Mouse (Mus musculus) heart, embryonic 14.5 days (tissue): Measurements from ENCODE around the gene Ccdc149. TPM values are rescaled to one million over a fixed set of nuclear protein-coding genes. Genes with fewer than 3 reads are reported as not detected.

ENCODE experiments used
- ATAC-seq: fragments of 200-750 bp; cut with Nextera tagmentation; 2 replicates; pipeline ENCODE4 v1.8.0; 2017; ENCODE audit warnings: low read depth, moderate TSS enrichment; ENCODE audit not compliant: insufficient number of reproducible peaks, insufficient read depth, low FRiP score
- H3K27ac ChIP-seq, 2 experiments: fragments of 200-500 bp in 1 of 2; fragments of 300-500 bp in 1 of 2; sonication (generic) in 1 of 2; replicated peaks in 1 of 2; 2 replicates each; pipeline ENCODE4 v1.5.1; 2012 to 2014; ENCODE audit warnings: low read depth in 2 of 2, low read length in 2 of 2, control low read depth in 1 of 2, mild to moderate bottlenecking in 1 of 2, mixed read lengths in 1 of 2; ENCODE audit not compliant: control insufficient read depth in 1 of 2, insufficient read depth in 1 of 2
- H3K27me3 ChIP-seq: fragments of 300-500 bp; sonication (generic); 2 replicates; pipeline ENCODE4 v1.6.1; 2014; ENCODE audit warnings: mild to moderate bottlenecking, low read length, control low read depth; ENCODE audit not compliant: control insufficient read depth, insufficient read depth
- H3K36me3 ChIP-seq: fragments of 300-500 bp; sonication (generic); 2 replicates; pipeline ENCODE4 v1.6.1; 2014; ENCODE audit warnings: mild to moderate bottlenecking, control low read depth, low read length, mixed read lengths; ENCODE audit not compliant: control insufficient read depth, insufficient read depth
- H3K4me1 ChIP-seq, 2 experiments: fragments of 200-500 bp in 1 of 2; fragments of 300-500 bp in 1 of 2; sonication (generic) in 1 of 2; 2 replicates each; pipeline ENCODE4 v1.6.1; 2012 to 2014; ENCODE audit warnings: low read length in 2 of 2, control low read depth in 1 of 2, mixed read lengths in 1 of 2; ENCODE audit not compliant: control insufficient read depth in 2 of 2, insufficient read depth in 2 of 2
- H3K4me2 ChIP-seq: fragments of 300-500 bp; sonication (generic); 2 replicates; pipeline ENCODE4 v1.6.1; 2014; ENCODE audit warnings: mild to moderate bottlenecking, low read length
- H3K4me3 ChIP-seq, 2 experiments: fragments of 200-500 bp in 1 of 2; fragments of 300-500 bp in 1 of 2; sonication (generic) in 1 of 2; 2 replicates each; pipeline ENCODE4 v1.5.1; 2012 to 2014; ENCODE audit warnings: low read length in 2 of 2, mild to moderate bottlenecking in 2 of 2, control low read depth in 1 of 2, low read depth in 1 of 2, moderate library complexity in 1 of 2; ENCODE audit not compliant: control insufficient read depth in 1 of 2, insufficient read depth in 1 of 2
- H3K9ac ChIP-seq: fragments of 300-500 bp; sonication (generic); 2 replicates; pipeline ENCODE4 v1.6.1; 2014; ENCODE audit warnings: mild to moderate bottlenecking, low read length
- H3K9me3 ChIP-seq: fragments of 300-500 bp; sonication (generic); 2 replicates; pipeline ENCODE4 v1.6.1; 2016; ENCODE audit warnings: low read length, control low read depth; ENCODE audit not compliant: control insufficient read depth
- WGBS: fragments of 180-500 bp; shearing (Covaris S2); extraction: QIAGEN DNeasy Blood & Tissue Kit; methylation state at CpG from one replicate; pipeline ENCODE4 v1.1.7; 2014; 5-methylcytosine and 5-hydroxymethylcytosine counted together
- polyA plus RNA-seq: library from polyadenylated mRNA; unstranded; fragments of >200 nt; fragmentation: Nextera tagmentation; extraction: Ambion mirVana; gene quantifications from 2 replicates; pipeline ENCODE4 v1.2.1, GENCODE M21; 2014

The Ccdc149 gene
- polyA plus RNA-seq, 1 experiment from 2014 or later, result 2.4 TPM

GRCm38 (mm10) chr5:52350451-52350850 lies 120.9 kb downstream of the Ccdc149 start:
- Histone ChIP-seq H3K4me1 (no peaks in the 10 kb centered on the region), H3K4me3 (no peak overlapping the region), H3K27me3 (no peaks in the 10 kb centered on the region), H3K36me3 (no peaks in the 10 kb centered on the region), H3K27ac (no peak overlapping the region), H3K9me3 (no peaks in the 10 kb centered on the region), H3K9ac (no peak overlapping the region), H3K4me2 (no peak overlapping the region)
- ATAC-seq, result no peak
- WGBS, result 63% methylated on average over 2 of the region's 2 CpGs

GRCm38 (mm10) chr5:52346890-52347289 lies 124.4 kb downstream of the Ccdc149 start:
- H3K9ac ChIP-seq, result no peak overlapping the region
- no peak for ATAC-seq
- no peaks in the 10 kb centered on the region for H3K36me3 ChIP-seq
- H3K4me3 ChIP-seq, result no peak overlapping the region
- H3K9me3 ChIP-seq, result no peaks in the 10 kb centered on the region
- H3K27ac ChIP-seq, result no peak overlapping the region
- WGBS, result 76% methylated on average over 2 of the region's 2 CpGs
- H3K4me1 ChIP-seq, result no peaks in the 10 kb centered on the region
- H3K4me2 ChIP-seq, result no peak overlapping the region
- no peaks in the 10 kb centered on the region for H3K27me3 ChIP-seq

- H3K9me3 ChIP-seq, result no peaks in the 10 kb centered on the region
- ATAC-seq, result no peak
- no peak overlapping the region for H3K27ac ChIP-seq
- H3K27me3 ChIP-seq, result no peaks in the 10 kb centered on the region
- WGBS, result 57% methylated on average over 2 of the region's 2 CpGs
- no peak overlapping the region for H3K9ac ChIP-seq
- peaks cover 0 to 8% of the 10 kb centered on the region in 2 experiments; a peak in 1 of 4 replicates for H3K4me1 ChIP-seq
- no peaks in the 10 kb centered on the region for H3K36me3 ChIP-seq
- H3K4me2 ChIP-seq, result no peak overlapping the region
- no peak overlapping the region for H3K4me3 ChIP-seq
Measured at GRCm38 (mm10) chr5:52339134-52339533, 132.2 kb downstream of the Ccdc149 start.

- 39% methylated on average over 3 of the region's 3 CpGs for whole genome bisulfite sequencing
- Histone ChIP-seq H3K9ac (no peak overlapping the region), H3K4me2 (no peak overlapping the region), H3K27ac (no peak overlapping the region), H3K9me3 (no peaks in the 10 kb centered on the region), H3K4me3 (no peak overlapping the region), H3K36me3 (no peaks in the 10 kb centered on the region), H3K27me3 (no peaks in the 10 kb centered on the region), H3K4me1 (peaks cover 0 to 8% of the 10 kb centered on the region in 2 experiments; a peak in 1 of 4 replicates)
- ATAC-seq, result no peak
Measured at GRCm38 (mm10) chr5:52335590-52335989, 135.7 kb downstream of the Ccdc149 start.

- no peak overlapping the region for H3K4me3 ChIP-seq
- no peaks in the 10 kb centered on the region for H3K27me3 ChIP-seq
- H3K4me1 ChIP-seq, result peaks cover 0 to 8% of the 10 kb centered on the region in 2 experiments; a peak in 1 of 4 replicates
- no peaks in the 10 kb centered on the region for H3K9me3 ChIP-seq
- H3K4me2 ChIP-seq, result no peak overlapping the region
- 20% methylated on average over 8 of the region's 8 CpGs for WGBS
- no peaks in the 10 kb centered on the region for H3K36me3 ChIP-seq
- no peak overlapping the region for H3K27ac ChIP-seq
- no peak overlapping the region for H3K9ac ChIP-seq
- ATAC-seq, result no peak
Measured at GRCm38 (mm10) chr5:52332120-52332519, 139.2 kb downstream of the Ccdc149 start.

Other genes starting within 250 kb of the Ccdc149 start
- gene Sod3, start 107.7 kb downstream of the Ccdc149 start, polyA plus RNA-seq, result 0.39 and 0.49 TPM in 2 replicates
- 1.7 and 2.1 TPM in 2 replicates for gene Lgi2, start 94.9 kb upstream of the Ccdc149 start, polyA plus RNA-seq
- 6.7 and 7.0 TPM in 2 replicates for gene Sepsecs, start 198.2 kb upstream of the Ccdc149 start, polyA plus RNA-seq